Mouse (Mus musculus) liver, adult 2 months (tissue): ENCODE data around the gene Acbd3.

Experiments
- CTCF ChIP-seq: fragments of 200-500 bp; IDR thresholded peaks from 2 replicates; pipeline ENCODE4 v1.5.1; 2011; ENCODE audit warnings: low read depth, low read length, control low read depth
- POLR2A ChIP-seq: fragments of 200-500 bp; IDR thresholded peaks from 2 replicates; pipeline ENCODE4 v1.6.1; 2011; ENCODE audit warnings: low read length, control low read depth; ENCODE audit not compliant: insufficient read depth; ENCODE audit errors: extremely low read depth

DNA sequence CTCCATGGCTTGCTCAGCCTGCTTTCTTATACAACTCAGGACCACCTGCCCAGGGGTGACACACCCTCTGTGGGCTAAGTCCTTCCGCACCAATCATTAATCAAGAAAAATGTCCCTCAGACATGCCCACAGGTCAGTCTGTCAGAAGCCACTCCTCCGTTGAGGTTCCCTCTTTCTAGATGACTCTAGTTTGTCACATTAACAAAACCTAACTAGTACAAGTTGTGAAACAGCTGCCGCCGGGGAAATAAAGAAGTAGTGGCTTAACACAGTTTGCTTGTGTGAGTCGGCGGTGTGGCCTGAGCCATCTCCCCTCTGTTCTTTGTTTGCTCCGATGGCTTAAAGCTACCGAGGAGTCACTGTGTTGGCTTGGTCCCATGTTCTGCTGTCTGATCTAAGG lies 36.8 kb downstream of the Acbd3 start:
- TF ChIP-seq CTCF = no peak
- TF ChIP-seq POLR2A = no peak
